Comparison of ENCODE assay signal across 10 mouse cellular contexts in genomic region chr4:142144096-142144495, GRCm38 (mm10). TPM values are rescaled to one million over a fixed set of nuclear protein-coding genes. Genes with fewer than 3 reads are reported as not detected.
A peak's percentile ranks its signal among the peaks of the same experiment; 100 is the strongest.
DNase-seq lines count a peak whose midpoint lies in the region; ATAC-seq lines count a peak whose summit lies in the region.
"Had no signal": no experiment of that assay in that cellular context is flagged by ENCODE, and none has a peak within 500 bp of the region (broad histone marks: within the 10 kb centered on the region; RNA-seq: fewer than 3 reads in every experiment).

No protein-coding gene starts in this region.

- WGBS in limb, embryonic 11.5 days, result 44% methylated on average over 5 of the region's 5 CpGs
- 53% methylated on average over 5 of the region's 5 CpGs for WGBS in limb, embryonic 10.5 days

- H3K4me2 ChIP-seq in limb, embryonic 11.5 days (ENCODE audit: low read depth, severe bottlenecking), result no peak overlapping the region
- H3K4me2 ChIP-seq: embryonic facial prominence, embryonic 15.5 days had no signal

- peaks cover 6% of the 10 kb centered on the region; the same call in 1 of the 2 replicates for H3K36me3 ChIP-seq in limb, embryonic 11.5 days (ENCODE audit: control insufficient read depth, insufficient read depth, low read length)
- H3K36me3 ChIP-seq in limb, embryonic 10.5 days, result peaks cover 49% of the 10 kb centered on the region

- ATAC-seq in limb, embryonic 11.5 days (ENCODE audit: insufficient number of reproducible peaks, low FRiP score, low TSS enrichment, low read depth), result no peak
- ATAC-seq: Patski had no signal

- no peaks in the 10 kb centered on the region for H3K9me3 ChIP-seq in limb, embryonic 11.5 days (ENCODE audit: control insufficient read depth, low read length)
- no peaks in the 10 kb centered on the region for H3K9me3 ChIP-seq in limb, embryonic 10.5 days (replicated peaks)
- H3K9me3 ChIP-seq: embryonic facial prominence, embryonic 15.5 days had no signal

- DNase-seq in embryo, embryonic 11 days, result peak; percentile 56
- DNase-seq in embryo, embryonic 10 days (ENCODE audit: low spot score), result no peak
- DNase-seq in limb, embryonic 11.5 days (ENCODE audit: low spot score), result peak; percentile 68
- DNase-seq in limb, embryonic 10.5 days (ENCODE audit: low spot score), result no peak
- DNase-seq in c-Kit-positive CD71-negative TER-119-negative erythroid progenitor cells, embryonic 14.5 days (ENCODE audit: low read depth), result peak; percentile 41
- peak; percentile 40 for DNase-seq in mesoderm, embryonic 11.5 days (ENCODE audit: low read depth, low spot score)
- DNase-seq in gastrocnemius, postnatal 25 days, result no peak
- DNase-seq in kidney, postnatal 4 days, result no peak

- H3K27me3 ChIP-seq in limb, embryonic 11.5 days (ENCODE audit: control insufficient read depth, insufficient read depth, low read length), result no peaks in the 10 kb centered on the region
- H3K27me3 ChIP-seq in limb, embryonic 10.5 days (ENCODE audit: low read depth, poor library complexity, severe bottlenecking), result no peaks in the 10 kb centered on the region
- H3K27me3 ChIP-seq: embryonic facial prominence, embryonic 15.5 days; Patski had no signal

- H3K4me3 ChIP-seq in limb, embryonic 11.5 days (ENCODE audit: low read depth, low read length), result no peak overlapping the region
- no peak overlapping the region for H3K4me3 ChIP-seq in limb, embryonic 10.5 days
- H3K4me3 ChIP-seq: embryonic facial prominence, embryonic 15.5 days had no signal

- no peak overlapping the region for H3K27ac ChIP-seq in limb, embryonic 11.5 days (replicated peaks; ENCODE audit: low read depth, low read length)
- no peak overlapping the region for H3K27ac ChIP-seq in limb, embryonic 10.5 days
- H3K27ac ChIP-seq: embryonic facial prominence, embryonic 15.5 days had no signal

- H3K9ac ChIP-seq in limb, embryonic 11.5 days (ENCODE audit: low read length), result no peak overlapping the region
- H3K9ac ChIP-seq: embryonic facial prominence, embryonic 15.5 days had no signal

- H3K4me1 ChIP-seq in limb, embryonic 11.5 days (ENCODE audit: control insufficient read depth, insufficient read depth, low read length), result no peaks in the 10 kb centered on the region
- no peaks in the 10 kb centered on the region; the same call in 1 of the 2 replicates for H3K4me1 ChIP-seq in limb, embryonic 10.5 days
- H3K4me1 ChIP-seq: embryonic facial prominence, embryonic 15.5 days had no signal

RNA-seq across cellular contexts. Expression of gene Tmem51, which starts 60.0 kb away (rescaled TPM):
- 10.4 and 11.1 TPM in 2 replicates for polyA plus RNA-seq in limb, embryonic 11.5 days (2014; fragmentation: Nextera tagmentation; extraction: Ambion mirVana)
- 7.0 and 10.8 TPM in 2 replicates for polyA plus RNA-seq in limb, embryonic 10.5 days (2016; fragmentation: Nextera tagmentation; extraction: Ambion mirVana)
- total RNA-seq in gastrocnemius, postnatal 25 days (2021), result 1 to 10 TPM in 1 of 2 experiments, under 1 TPM in 1; 0.61 to 1.2 TPM

Comparison
In these comparisons a context has a peak if more than half of its experiments do, and no peak if none do; other contexts are left out.
1. DNase-seq: peak in embryo, embryonic 11 days (single experiment), limb, embryonic 11.5 days (single experiment), c-Kit-positive CD71-negative TER-119-negative erythroid progenitor cells, embryonic 14.5 days (single experiment) and mesoderm, embryonic 11.5 days (single experiment); none in embryo, embryonic 10 days (single experiment), limb, embryonic 10.5 days (single experiment), gastrocnemius, postnatal 25 days (single experiment) and kidney, postnatal 4 days (0 of 2).